Mouse (Mus musculus): ENCODE data around the gene Sec16b.
A peak's percentile ranks its signal among the peaks of the same experiment; 100 is the strongest.

Sec16b gene

GRCm38 (mm10) chr1:157506522-157506921, at the start of gene Sec16b:
TSS of gene Sec16b (plus strand) at chr1:157506728.
- DNase-seq (ENCODE audit: low spot score in 2 of 2): peak; percentile 57 to 67

GRCm38 (mm10) chr1:157457789-157458188, 48.7 kb upstream of the Sec16b start:
- DNase-seq (ENCODE audit: low spot score in 2 of 2): no peak

GRCm38 (mm10) chr1:157458421-157459208, 47.9 kb upstream of the Sec16b start, which contains the start of gene Cryzl2:
TSS of gene Cryzl2 (plus strand) at chr1:157458577.
- DNase-seq (ENCODE audit: low spot score in 2 of 2): peak; percentile 84 to 85

GRCm38 (mm10) chr1:157459904-157460303, 46.6 kb upstream of the Sec16b start:
- no peak for DNase-seq (ENCODE audit: low spot score in 2 of 2)

DNA sequence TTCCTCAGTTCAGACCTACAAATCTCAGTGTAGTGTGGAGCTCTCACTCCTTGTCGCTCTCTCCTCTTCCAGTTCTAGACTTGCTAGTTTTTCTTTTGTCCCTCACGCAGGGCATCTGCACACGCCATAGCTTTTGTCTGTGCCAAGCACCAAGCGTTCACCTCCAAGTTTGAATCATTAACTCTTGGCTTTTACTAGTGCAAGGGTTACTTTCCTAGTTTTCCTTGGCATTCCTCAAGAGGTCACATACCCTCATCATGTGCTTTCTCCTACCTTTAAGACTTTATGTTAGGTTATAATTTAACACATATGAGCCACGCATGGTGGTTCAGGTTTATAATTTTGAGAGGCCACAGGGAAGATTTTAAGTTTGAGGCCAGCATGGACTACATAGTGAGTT, 45.3 kb upstream of the Sec16b start:
- DNase-seq (ENCODE audit: low spot score in 2 of 2): no peak

DNA sequence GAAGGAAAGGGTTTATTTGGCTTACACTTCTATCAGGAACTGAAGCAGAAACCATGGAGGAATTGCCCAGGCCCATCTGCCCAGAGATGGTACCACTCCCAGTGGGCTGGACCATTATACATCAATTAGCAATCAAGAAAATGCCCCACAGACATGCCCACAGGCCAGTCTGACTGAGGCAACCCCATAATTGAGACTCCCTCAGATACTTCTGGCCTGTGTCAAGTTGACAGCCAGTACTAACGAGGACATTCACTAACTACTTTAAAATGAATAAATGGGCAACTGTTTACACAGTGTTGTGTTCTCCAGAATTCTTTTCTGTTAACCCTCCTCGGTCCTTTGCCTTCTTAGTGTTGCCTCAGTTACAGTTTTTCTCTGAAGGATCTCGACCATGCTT, 44.2 kb upstream of the Sec16b start:
- no peak for DNase-seq (ENCODE audit: low spot score in 2 of 2)

GRCm38 (mm10) chr1:157465194-157465593, 41.3 kb upstream of the Sec16b start:
- peak; percentile 31 to 61 for DNase-seq (ENCODE audit: low spot score in 2 of 2)

DNA sequence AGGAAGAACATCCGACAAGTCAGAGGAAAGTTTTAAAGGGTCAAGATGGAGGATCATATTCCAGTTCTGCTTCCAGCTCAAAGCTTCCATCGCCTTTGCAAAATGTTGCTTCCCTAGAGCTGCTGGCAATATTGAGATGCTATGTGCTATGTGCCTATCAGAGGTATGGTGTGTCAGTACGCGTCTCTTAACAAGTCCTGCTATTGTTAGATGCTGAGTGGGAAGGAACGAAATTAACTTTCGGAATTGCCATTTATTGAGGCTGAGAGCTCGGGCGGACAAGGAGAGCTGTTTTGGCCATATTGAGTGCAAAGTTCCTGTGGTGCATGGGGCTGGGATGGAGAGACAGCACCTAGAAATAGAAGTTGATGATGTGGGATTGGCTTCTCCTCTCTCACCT, 38.7 kb upstream of the Sec16b start:
- no peak for DNase-seq (ENCODE audit: low spot score in 2 of 2)

GRCm38 (mm10) chr1:157470761-157471386, 35.7 kb upstream of the Sec16b start:
- no peak for DNase-seq (ENCODE audit: low spot score in 2 of 2)

- DNase-seq (ENCODE audit: low spot score in 2 of 2): no peak
These were observed 33.8 kb upstream of the Sec16b start for GRCm38 (mm10) chr1:157472716-157473115.

DNA sequence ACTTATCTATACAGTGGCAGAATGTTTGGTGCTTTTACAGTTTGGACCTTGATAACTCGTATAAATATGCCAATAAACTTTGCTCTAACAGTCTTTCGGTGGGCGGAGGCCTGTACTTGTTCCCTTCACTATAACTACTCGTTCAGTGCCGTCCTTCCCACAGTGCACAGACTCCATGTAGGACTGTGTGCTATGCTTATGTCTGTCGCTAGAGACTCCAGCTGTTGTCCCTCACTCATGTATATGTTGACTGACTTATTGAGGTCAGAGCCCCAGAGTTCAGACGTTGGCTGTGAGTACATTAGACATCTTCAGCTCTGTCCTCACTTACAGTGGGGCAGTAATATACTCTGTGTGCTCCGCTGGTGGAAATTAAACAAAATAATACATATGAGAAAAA, 31.7 kb upstream of the Sec16b start:
- no peak for DNase-seq (ENCODE audit: low spot score in 2 of 2)

GRCm38 (mm10) chr1:157476231-157476630, 30.3 kb upstream of the Sec16b start:
- no peak for DNase-seq (ENCODE audit: low spot score in 2 of 2)

GRCm38 (mm10) chr1:157480090-157480489, 26.4 kb upstream of the Sec16b start:
- no peak for DNase-seq (ENCODE audit: low spot score in 2 of 2)

- DNase-seq (ENCODE audit: low spot score in 2 of 2): no peak
These were observed 25.6 kb upstream of the Sec16b start for GRCm38 (mm10) chr1:157480901-157481300.

GRCm38 (mm10) chr1:157481666-157482065, 24.9 kb upstream of the Sec16b start:
- no peak for DNase-seq (ENCODE audit: low spot score in 2 of 2)

DNA sequence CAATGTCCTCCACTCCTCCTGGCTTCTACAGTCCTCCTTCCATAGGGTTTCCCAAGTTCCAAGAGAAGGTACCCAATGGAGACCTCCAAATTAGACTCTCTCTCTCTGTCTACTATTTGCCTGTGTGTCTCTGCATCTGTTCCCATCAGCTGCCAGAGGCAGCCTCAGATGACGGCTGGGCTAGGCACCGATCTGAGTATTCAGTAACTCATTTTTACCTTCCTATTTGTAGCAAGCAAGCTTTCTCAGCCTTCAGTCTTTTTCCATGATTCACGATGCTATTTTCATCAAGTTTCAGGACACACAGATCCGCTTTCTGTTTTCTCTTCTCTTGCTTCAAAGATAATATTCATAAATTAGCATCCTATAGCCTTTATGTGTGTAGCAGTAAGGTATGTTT, 22.4 kb upstream of the Sec16b start:
- no peak for DNase-seq (ENCODE audit: low spot score in 2 of 2)

DNA sequence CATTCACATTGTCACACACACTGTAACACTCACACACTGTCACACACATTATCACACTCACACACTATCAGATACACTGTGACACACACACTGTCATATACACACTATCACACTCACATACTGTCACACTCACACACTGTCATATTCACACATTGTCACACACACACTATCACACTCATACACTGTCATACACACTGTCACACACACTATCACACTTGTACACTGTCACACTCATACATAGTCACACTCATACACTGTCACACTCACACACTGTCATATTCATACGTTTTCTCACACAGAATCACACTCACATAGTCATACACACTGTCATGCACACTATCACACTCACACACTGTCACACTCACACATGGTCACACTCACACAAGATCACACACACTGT, 5.9 kb upstream of the Sec16b start:
- no peak for DNase-seq (ENCODE audit: low spot score in 2 of 2)

DNA sequence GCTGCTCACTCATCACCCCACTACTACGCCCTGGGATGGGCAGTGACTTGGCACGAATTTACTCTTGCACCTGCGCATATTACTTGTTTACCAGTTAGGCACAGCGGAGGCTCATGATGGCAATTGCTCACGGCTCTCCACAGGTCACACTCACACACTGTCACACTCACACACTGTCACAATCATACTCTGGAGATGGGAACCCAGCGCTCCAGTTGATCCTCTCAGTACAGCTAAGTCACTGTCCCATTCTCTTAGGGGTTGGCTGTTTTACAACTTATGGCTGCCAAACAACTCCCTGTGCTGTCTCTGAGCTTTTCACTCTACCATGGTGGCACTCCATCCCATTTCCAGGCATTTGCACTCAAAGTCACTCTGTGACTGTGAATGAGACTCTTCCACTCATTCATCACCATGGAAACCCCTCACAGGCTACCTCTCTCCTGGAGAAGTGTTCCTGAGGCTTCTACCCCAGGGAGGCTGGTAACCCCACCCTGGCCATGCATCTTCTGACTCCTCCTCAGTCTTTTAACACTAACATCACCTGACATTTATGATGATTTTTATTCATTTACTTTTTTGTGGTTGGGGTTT, 5.1 kb upstream of the Sec16b start:
- DNase-seq (ENCODE audit: low spot score in 2 of 2): no peak

DNA sequence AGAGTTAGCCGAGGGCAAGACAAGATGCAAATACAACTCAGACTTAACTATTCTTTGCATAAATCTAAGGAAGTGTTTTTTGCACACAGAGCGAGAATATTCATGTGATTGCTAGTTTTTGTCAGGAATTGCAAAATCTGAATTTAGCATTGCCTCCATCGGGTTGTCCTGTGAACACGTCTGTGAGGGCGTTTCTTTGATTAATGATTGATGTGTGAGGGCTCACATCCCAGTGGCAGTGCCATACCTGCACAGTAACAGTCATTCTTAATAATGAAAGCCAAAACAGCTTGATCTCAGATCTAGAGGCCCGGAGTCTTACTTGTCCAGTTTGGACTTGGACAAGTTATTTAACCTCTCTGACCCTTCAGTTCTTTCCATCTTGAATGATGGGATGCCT, 3.5 kb upstream of the Sec16b start:
- DNase-seq (ENCODE audit: low spot score in 2 of 2): no peak

GRCm38 (mm10) chr1:157506995-157507595, 567 bp downstream of the Sec16b start:
- peak in 1 of 2 experiments; percentile 14 for DNase-seq (ENCODE audit: low spot score in 2 of 2)

- peak; percentile 47 to 64 for DNase-seq (ENCODE audit: low spot score in 2 of 2)
These were observed 1.3 kb downstream of the Sec16b start for GRCm38 (mm10) chr1:157507814-157508213.

DNA sequence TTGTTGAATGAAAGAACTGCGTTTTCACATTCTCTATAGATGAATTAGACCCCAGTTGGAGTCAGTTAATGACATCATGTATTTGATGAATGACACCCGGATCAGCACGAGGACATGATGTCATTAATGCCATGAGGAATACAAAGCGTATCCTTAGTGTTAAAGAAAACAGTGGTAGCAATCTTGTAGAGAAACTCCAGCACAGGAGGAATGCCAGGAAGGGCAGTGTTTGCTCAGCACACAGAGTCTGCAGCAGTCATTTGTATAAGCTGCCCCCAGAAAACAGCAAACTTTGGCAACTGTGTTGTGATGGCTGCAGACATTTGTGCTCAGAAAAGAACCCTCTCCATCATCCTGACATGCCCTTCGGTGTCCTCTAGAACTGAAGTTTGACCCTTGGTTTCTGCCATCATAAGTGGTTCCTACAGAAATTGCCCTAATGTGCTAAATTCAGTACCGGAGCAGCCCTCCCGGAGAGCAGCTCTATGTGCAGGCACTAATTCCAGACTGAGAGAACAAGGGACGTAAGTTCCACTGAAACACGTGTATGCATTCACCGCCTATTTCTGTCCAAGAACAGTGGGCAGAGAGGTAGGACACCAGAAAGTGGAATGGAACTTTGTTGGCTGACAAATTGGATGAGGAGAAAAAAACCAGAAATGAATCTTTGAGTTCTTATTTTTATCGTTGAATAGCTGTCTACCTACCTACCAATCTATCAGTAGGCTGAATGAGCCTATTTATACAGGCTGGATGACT, 6.3 kb downstream of the Sec16b start:
- DNase-seq (ENCODE audit: low spot score in 2 of 2): no peak
